Mouse (Mus musculus): Measurements from ENCODE around the gene Unc79. TPM values are rescaled to one million over a fixed set of nuclear protein-coding genes. Genes with fewer than 3 reads are reported as not detected.

Unc79 gene
- polyA plus RNA-seq, 1 experiment from 2014 or later: 7.4 TPM

- ATAC-seq: no peak
- Histone ChIP-seq H3K9ac (ENCODE audit: low read depth, low read length) (no peak overlapping the region), H3K4me1 (ENCODE audit: control insufficient read depth, insufficient read depth, low read length) (no peaks in the 10 kb centered on the region), H3K27me3 (ENCODE audit: control insufficient read depth, insufficient read depth, low read depth, low read length) (no peaks in the 10 kb centered on the region), H3K4me3 (ENCODE audit: low read depth, low read length) (no peak overlapping the region), H3K27ac (ENCODE audit: low read length) (no peak overlapping the region), H3K36me3 (ENCODE audit: control insufficient read depth, insufficient read depth, low read length) (peaks cover 26% of the 10 kb centered on the region), H3K9me3 (replicated peaks; ENCODE audit: control insufficient read depth, low read length, poor library complexity, severe bottlenecking) (no peaks in the 10 kb centered on the region), H3K4me2 (ENCODE audit: low read length) (no peak overlapping the region)
- 91% methylated on average over 6 of the region's 6 CpGs for WGBS
These were observed 143.2 kb downstream of the Unc79 start for GRCm38 (mm10) chr12:103091831-103092230.

GRCm38 (mm10) chr12:103095160-103095559 lies 146.5 kb downstream of the Unc79 start:
- Histone ChIP-seq H3K9ac (ENCODE audit: low read depth, low read length) (no peak overlapping the region), H3K36me3 (ENCODE audit: control insufficient read depth, insufficient read depth, low read length) (peaks cover 26% of the 10 kb centered on the region), H3K27ac (ENCODE audit: low read length) (no peak overlapping the region), H3K4me2 (ENCODE audit: low read length) (no peak overlapping the region), H3K4me3 (ENCODE audit: low read depth, low read length) (no peak overlapping the region), H3K9me3 (replicated peaks; ENCODE audit: control insufficient read depth, low read length, poor library complexity, severe bottlenecking) (no peaks in the 10 kb centered on the region), H3K4me1 (ENCODE audit: control insufficient read depth, insufficient read depth, low read length) (no peaks in the 10 kb centered on the region), H3K27me3 (ENCODE audit: control insufficient read depth, insufficient read depth, low read depth, low read length) (no peaks in the 10 kb centered on the region)
- ATAC-seq: no peak
- WGBS: 89% methylated on average over 5 of the region's 5 CpGs

GRCm38 (mm10) chr12:103099185-103099584 lies 150.5 kb downstream of the Unc79 start:
- whole genome bisulfite sequencing: 88% methylated on average over 1 of the region's 1 CpGs
- Histone ChIP-seq H3K4me2 (ENCODE audit: low read length) (no peak overlapping the region), H3K27ac (ENCODE audit: low read length) (no peak overlapping the region), H3K9ac (ENCODE audit: low read depth, low read length) (no peak overlapping the region), H3K4me1 (ENCODE audit: control insufficient read depth, insufficient read depth, low read length) (no peaks in the 10 kb centered on the region), H3K36me3 (ENCODE audit: control insufficient read depth, insufficient read depth, low read length) (peaks cover 11% of the 10 kb centered on the region; the same call in 1 of the 2 replicates), H3K4me3 (ENCODE audit: low read depth, low read length) (no peak overlapping the region), H3K27me3 (ENCODE audit: control insufficient read depth, insufficient read depth, low read depth, low read length) (no peaks in the 10 kb centered on the region), H3K9me3 (replicated peaks; ENCODE audit: control insufficient read depth, low read length, poor library complexity, severe bottlenecking) (no peaks in the 10 kb centered on the region)
- no peak for ATAC-seq

- Histone ChIP-seq H3K27me3 (ENCODE audit: control insufficient read depth, insufficient read depth, low read depth, low read length) (no peaks in the 10 kb centered on the region), H3K4me3 (ENCODE audit: low read depth, low read length) (no peak overlapping the region), H3K4me2 (ENCODE audit: low read length) (no peak overlapping the region), H3K9me3 (replicated peaks; ENCODE audit: control insufficient read depth, low read length, poor library complexity, severe bottlenecking) (no peaks in the 10 kb centered on the region), H3K9ac (ENCODE audit: low read depth, low read length) (no peak overlapping the region), H3K4me1 (ENCODE audit: control insufficient read depth, insufficient read depth, low read length) (no peaks in the 10 kb centered on the region), H3K36me3 (ENCODE audit: control insufficient read depth, insufficient read depth, low read length) (peaks cover 15% of the 10 kb centered on the region), H3K27ac (ENCODE audit: low read length) (no peak overlapping the region)
- WGBS: 63% methylated on average over 5 of the region's 5 CpGs
- ATAC-seq: no peak
These were observed 151.4 kb downstream of the Unc79 start for GRCm38 (mm10) chr12:103100088-103100487.

GRCm38 (mm10) chr12:103103041-103103440 lies 154.4 kb downstream of the Unc79 start:
- H3K4me1 ChIP-seq (ENCODE audit: control insufficient read depth, insufficient read depth, low read length): no peaks in the 10 kb centered on the region
- ATAC-seq: no peak

GRCm38 (mm10) chr12:103103601-103104000 lies 154.9 kb downstream of the Unc79 start:
- Histone ChIP-seq H3K4me1 (ENCODE audit: control insufficient read depth, insufficient read depth, low read length) (no peaks in the 10 kb centered on the region), H3K27me3 (ENCODE audit: control insufficient read depth, insufficient read depth, low read depth, low read length) (no peaks in the 10 kb centered on the region), H3K9me3 (replicated peaks; ENCODE audit: control insufficient read depth, low read length, poor library complexity, severe bottlenecking) (no peaks in the 10 kb centered on the region), H3K9ac (ENCODE audit: low read depth, low read length) (no peak overlapping the region), H3K36me3 (ENCODE audit: control insufficient read depth, insufficient read depth, low read length) (peaks cover 23% of the 10 kb centered on the region), H3K4me3 (ENCODE audit: low read depth, low read length) (no peak overlapping the region), H3K27ac (ENCODE audit: low read length) (no peak overlapping the region), H3K4me2 (ENCODE audit: low read length) (no peak overlapping the region)
- WGBS: 21% methylated on average over 5 of the region's 5 CpGs
- no peak for ATAC-seq

More at GRCm38 (mm10) chr12:103103041-103103440, 154.4 kb downstream of the Unc79 start:
- Histone ChIP-seq H3K27ac (ENCODE audit: low read length) (no peak overlapping the region), H3K36me3 (ENCODE audit: control insufficient read depth, insufficient read depth, low read length) (peaks cover 19% of the 10 kb centered on the region), H3K9ac (ENCODE audit: low read depth, low read length) (no peak overlapping the region), H3K4me2 (ENCODE audit: low read length) (no peak overlapping the region), H3K27me3 (ENCODE audit: control insufficient read depth, insufficient read depth, low read depth, low read length) (no peaks in the 10 kb centered on the region), H3K4me3 (ENCODE audit: low read depth, low read length) (no peak overlapping the region), H3K9me3 (replicated peaks; ENCODE audit: control insufficient read depth, low read length, poor library complexity, severe bottlenecking) (no peaks in the 10 kb centered on the region)
- WGBS: 61% methylated on average over 2 of the region's 2 CpGs

- H3K27ac ChIP-seq (ENCODE audit: low read length): no peak overlapping the region
- H3K4me1 ChIP-seq (ENCODE audit: control insufficient read depth, insufficient read depth, low read length): no peaks in the 10 kb centered on the region
- no peak for ATAC-seq
- no peak overlapping the region for H3K4me2 ChIP-seq (ENCODE audit: low read length)
- H3K4me3 ChIP-seq (ENCODE audit: low read depth, low read length): no peak overlapping the region
- H3K9ac ChIP-seq (ENCODE audit: low read depth, low read length): no peak overlapping the region
- H3K27me3 ChIP-seq (ENCODE audit: control insufficient read depth, insufficient read depth, low read depth, low read length): no peaks in the 10 kb centered on the region
- H3K36me3 ChIP-seq (ENCODE audit: control insufficient read depth, insufficient read depth, low read length): peaks cover 40% of the 10 kb centered on the region
- 95% methylated on average over 7 of the region's 7 CpGs for WGBS
- H3K9me3 ChIP-seq (replicated peaks; ENCODE audit: control insufficient read depth, low read length, poor library complexity, severe bottlenecking): no peaks in the 10 kb centered on the region
These were observed 160.6 kb downstream of the Unc79 start for GRCm38 (mm10) chr12:103109301-103109700.

GRCm38 (mm10) chr12:103116639-103117038 lies 168.0 kb downstream of the Unc79 start:
- H3K27me3 ChIP-seq (ENCODE audit: control insufficient read depth, insufficient read depth, low read depth, low read length): no peaks in the 10 kb centered on the region
- peaks cover 18% of the 10 kb centered on the region for H3K36me3 ChIP-seq (ENCODE audit: control insufficient read depth, insufficient read depth, low read length)
- no peak for ATAC-seq
- no peak overlapping the region for H3K4me3 ChIP-seq (ENCODE audit: low read depth, low read length)
- 89% methylated on average over 8 of the region's 8 CpGs for WGBS
- no peak overlapping the region for H3K9ac ChIP-seq (ENCODE audit: low read depth, low read length)
- H3K27ac ChIP-seq (ENCODE audit: low read length): no peak overlapping the region
- no peak overlapping the region for H3K4me2 ChIP-seq (ENCODE audit: low read length)
- no peaks in the 10 kb centered on the region for H3K9me3 ChIP-seq (replicated peaks; ENCODE audit: control insufficient read depth, low read length, poor library complexity, severe bottlenecking)
- H3K4me1 ChIP-seq (ENCODE audit: control insufficient read depth, insufficient read depth, low read length): no peaks in the 10 kb centered on the region

GRCm38 (mm10) chr12:103117517-103118193 lies 169.0 kb downstream of the Unc79 start:
- no peak for ATAC-seq
- H3K9me3 ChIP-seq (replicated peaks; ENCODE audit: control insufficient read depth, low read length, poor library complexity, severe bottlenecking): no peaks in the 10 kb centered on the region
- H3K4me2 ChIP-seq (ENCODE audit: low read length): no peak overlapping the region
- no peaks in the 10 kb centered on the region for H3K4me1 ChIP-seq (ENCODE audit: control insufficient read depth, insufficient read depth, low read length)
- H3K27ac ChIP-seq (ENCODE audit: low read length): no peak overlapping the region
- peaks cover 16% of the 10 kb centered on the region for H3K36me3 ChIP-seq (ENCODE audit: control insufficient read depth, insufficient read depth, low read length)
- 59% methylated on average over 10 of the region's 10 CpGs for WGBS
- no peak overlapping the region for H3K4me3 ChIP-seq (ENCODE audit: low read depth, low read length)
- H3K9ac ChIP-seq (ENCODE audit: low read depth, low read length): no peak overlapping the region
- H3K27me3 ChIP-seq (ENCODE audit: control insufficient read depth, insufficient read depth, low read depth, low read length): no peaks in the 10 kb centered on the region
